Mouse (Mus musculus) monocyte, adult 5-6 weeks (primary cell): Measurements from ENCODE around the gene Tbcc. TPM values are rescaled to one million over a fixed set of nuclear protein-coding genes. Genes with fewer than 3 reads are reported as not detected.

Experiments
- ATAC-seq: fragments of 153-309, 156-312 bp; replicated peaks from 2 replicates; pipeline ENCODE4 v1.8.0; 2017; ENCODE audit warnings: mild to moderate bottlenecking; ENCODE audit not compliant: low TSS enrichment, insufficient number of reproducible peaks, severe bottlenecking, poor library complexity, low FRiP score
- total RNA-seq: library from RNA; stranded (forward); fragments of 200-1000, 200-491, 200-594 nt; gene quantifications from 3 replicates; pipeline ENCODE4 v1.2.3, GENCODE M21; 2017

Tbcc gene
- total RNA-seq, 1 experiment from 2014 or later, result 7.5 TPM

- ATAC-seq, result peak; percentile 41
Observed at GRCm38 (mm10) chr17:46889450-46890084, 917 bp upstream of the Tbcc start.

GRCm38 (mm10) chr17:46890843-46891594 lies 535 bp downstream of the Tbcc start:
- no peak; the same call in 1 of the 2 replicates for ATAC-seq

- ATAC-seq, result no peak
Observed at GRCm38 (mm10) chr17:46895426-46895825, 4.9 kb downstream of the Tbcc start.

GRCm38 (mm10) chr17:46897221-46897950 lies 6.9 kb downstream of the Tbcc start:
- ATAC-seq, result no peak

GRCm38 (mm10) chr17:46900941-46901340 lies 10.5 kb downstream of the Tbcc start:
- ATAC-seq, result no peak

- peak; percentile 97 for ATAC-seq
Observed at GRCm38 (mm10) chr17:46903876-46904490, 13.5 kb downstream of the Tbcc start.

- ATAC-seq, result no peak
Observed at GRCm38 (mm10) chr17:46910186-46910585, 19.7 kb downstream of the Tbcc start, which contains the start of gene Prph2. Gene Prph2, plus strand, starts transcription at chr17:46910459.

GRCm38 (mm10) chr17:46912331-46912730 lies 21.8 kb downstream of the Tbcc start:
- no peak for ATAC-seq

GRCm38 (mm10) chr17:46915129-46915528 lies 24.6 kb downstream of the Tbcc start:
- no peak for ATAC-seq

- ATAC-seq, result no peak
Observed at GRCm38 (mm10) chr17:46918951-46919350, 28.5 kb downstream of the Tbcc start.

GRCm38 (mm10) chr17:46920855-46921254 lies 30.4 kb downstream of the Tbcc start:
- no peak for ATAC-seq

- ATAC-seq, result no peak
Observed at GRCm38 (mm10) chr17:46926192-46926591, 35.7 kb downstream of the Tbcc start.

GRCm38 (mm10) chr17:46926941-46927340 lies 36.5 kb downstream of the Tbcc start:
- no peak for ATAC-seq

GRCm38 (mm10) chr17:46927781-46928180 lies 37.3 kb downstream of the Tbcc start:
- no peak for ATAC-seq

- ATAC-seq, result no peak
Observed at GRCm38 (mm10) chr17:46929277-46929676, 38.8 kb downstream of the Tbcc start.

- ATAC-seq, result no peak
Observed at GRCm38 (mm10) chr17:46929897-46930296, 39.4 kb downstream of the Tbcc start.

GRCm38 (mm10) chr17:46932961-46933360 lies 42.5 kb downstream of the Tbcc start:
- no peak for ATAC-seq

GRCm38 (mm10) chr17:46933557-46934348 lies 43.3 kb downstream of the Tbcc start:
- 0 out of 2 replicates have a peak, but pooled peaks have one; percentile 42 for ATAC-seq
